Mouse (Mus musculus) adrenal gland, adult 8-10 months (tissue): ENCODE results near the gene Akap8. TPM values are rescaled to one million over a fixed set of nuclear protein-coding genes. Genes with fewer than 3 reads are reported as not detected.

ENCODE experiments used
- DNase-seq: peaks from one replicate; pipeline ENCODE4 v3.0.0; 2022
- total RNA-seq, 4 experiments: library from RNA; stranded (reverse); gene quantifications; 2 replicates each; pipeline ENCODE4 v1.2.4; 2022

Gene Akap8
- total RNA-seq: 100 to 1,000 TPM in 2 of 4 experiments, 10 to 100 TPM in 2; 60.5 to 149 (median 103) TPM

- peak; percentile 99 for DNase-seq
Observed at GRCm38 (mm10) chr17:32320597-32321389, at the start of gene Akap8. TSS of gene Akap8 (minus strand) at chr17:32321238.

- no peak for DNase-seq
Observed at GRCm38 (mm10) chr17:32368991-32369578, 48.0 kb upstream of the Akap8 start.

GRCm38 (mm10) chr17:32367706-32368105 is 46.7 kb upstream of the Akap8 start:
- DNase-seq: no peak

- DNase-seq: no peak
Observed at GRCm38 (mm10) chr17:32365296-32365695, 44.3 kb upstream of the Akap8 start.

- no peak for DNase-seq
Observed at GRCm38 (mm10) chr17:32364850-32365249, 43.8 kb upstream of the Akap8 start.

- DNase-seq: peak; percentile 78
Observed at GRCm38 (mm10) chr17:32364331-32364730, 43.3 kb upstream of the Akap8 start.

- DNase-seq: no peak
Observed at GRCm38 (mm10) chr17:32363821-32364301, 42.8 kb upstream of the Akap8 start.

GRCm38 (mm10) chr17:32362686-32363085 is 41.6 kb upstream of the Akap8 start:
- DNase-seq: no peak

GRCm38 (mm10) chr17:32359928-32360327 is 38.9 kb upstream of the Akap8 start:
- no peak for DNase-seq

GRCm38 (mm10) chr17:32358943-32359340 is 37.9 kb upstream of the Akap8 start:
- no peak for DNase-seq

- no peak for DNase-seq
Observed at GRCm38 (mm10) chr17:32358192-32358942, 37.3 kb upstream of the Akap8 start.

- DNase-seq: no peak
Observed at GRCm38 (mm10) chr17:32356766-32357760, 36.0 kb upstream of the Akap8 start.

GRCm38 (mm10) chr17:32356281-32356680 is 35.2 kb upstream of the Akap8 start:
- no peak for DNase-seq

GRCm38 (mm10) chr17:32355031-32355430 is 34.0 kb upstream of the Akap8 start:
- DNase-seq: no peak

GRCm38 (mm10) chr17:32354211-32354610 is 33.2 kb upstream of the Akap8 start:
- DNase-seq: no peak

- DNase-seq: peak; percentile 44
Observed at GRCm38 (mm10) chr17:32353696-32354095, 32.7 kb upstream of the Akap8 start.

GRCm38 (mm10) chr17:32351726-32352125 is 30.7 kb upstream of the Akap8 start:
- DNase-seq: no peak

- DNase-seq: no peak
Observed at GRCm38 (mm10) chr17:32351269-32351668, 30.2 kb upstream of the Akap8 start.

- peak; percentile 97 for DNase-seq
Observed at GRCm38 (mm10) chr17:32350382-32350983, 29.4 kb upstream of the Akap8 start, which contains the start of gene Akap8l. TSS of gene Akap8l (minus strand) at chr17:32350607.

- DNase-seq: no peak
Observed at GRCm38 (mm10) chr17:32349851-32350381, 28.9 kb upstream of the Akap8 start.
